ENCODE assay signal across 20 mouse cellular contexts in the genomic region with DNA sequence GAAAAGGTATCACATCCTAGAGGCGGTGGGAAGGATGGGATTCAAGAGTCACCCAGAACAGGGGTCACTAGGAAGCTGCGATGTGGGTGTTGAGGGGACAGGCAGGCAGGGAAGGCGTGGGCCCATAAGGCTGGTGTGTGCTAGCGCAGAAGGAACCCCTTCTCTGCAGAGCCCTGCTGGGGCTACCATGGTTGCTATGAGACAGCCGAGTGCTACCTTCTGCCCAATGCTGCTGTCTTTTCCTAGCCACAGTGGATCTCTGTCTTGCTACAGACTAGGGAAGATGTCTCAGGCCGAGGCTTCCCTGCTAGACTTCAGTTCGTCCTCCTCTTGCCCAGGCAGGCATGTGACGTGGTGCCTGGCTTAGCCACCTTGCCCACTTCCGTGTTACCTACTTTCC. TPM values are rescaled to one million over a fixed set of nuclear protein-coding genes. Genes with fewer than 3 reads are reported as not detected.
DNase-seq lines count a peak whose midpoint lies in the region; ATAC-seq and TF ChIP-seq lines count a peak whose summit lies in the region.
"Had no signal": no experiment of that assay in that cellular context is flagged by ENCODE, and none has a peak within 500 bp of the region (broad histone marks: within the 10 kb centered on the region; RNA-seq: fewer than 3 reads in every experiment).

No protein-coding gene starts in this region.

- H3K4me3 ChIP-seq in midbrain, embryonic 10.5 days = no peak overlapping the region
- no peak overlapping the region for H3K4me3 ChIP-seq in midbrain, embryonic 15.5 days
- no peak overlapping the region for H3K4me3 ChIP-seq in limb, embryonic 10.5 days
- no peak overlapping the region for H3K4me3 ChIP-seq in lung, postnatal 0 days (ENCODE audit: low read depth, low read length)
- H3K4me3 ChIP-seq: liver, embryonic 13.5 days; midbrain, embryonic 12.5 days; neural tube, embryonic 13.5 days had no signal

- DNase-seq in frontal cortex, postnatal 10 days (ENCODE audit: low spot score in 2 of 2) = no peak
- no peak for DNase-seq in midbrain, embryonic 10.5 days (ENCODE audit: low spot score)
- DNase-seq in limb, embryonic 10.5 days (ENCODE audit: low spot score) = no peak
- no peak for DNase-seq in embryo, embryonic 10 days (ENCODE audit: low spot score)
- DNase-seq in lung, postnatal 0 days (ENCODE audit: low spot score) = no peak
- DNase-seq: adrenal gland, postnatal 25 days; cerebellum, adult 18-20 months; cerebellum, postnatal 25 days; gastrocnemius, postnatal 36 days; kidney, adult 8-10 months; layer of hippocampus, postnatal 36 days; liver, embryonic 13.5 days; lung, embryonic 14.5 days; thymus, postnatal 36 days had no signal

- no peak for TF ChIP-seq EP300 in lung, postnatal 0 days (IDR thresholded peaks at IDR 0.05)

- no peaks in the 10 kb centered on the region for H3K9me3 ChIP-seq in midbrain, embryonic 10.5 days (replicated peaks)
- no peaks in the 10 kb centered on the region for H3K9me3 ChIP-seq in midbrain, embryonic 15.5 days
- H3K9me3 ChIP-seq in limb, embryonic 10.5 days (replicated peaks) = no peaks in the 10 kb centered on the region
- no peaks in the 10 kb centered on the region for H3K9me3 ChIP-seq in lung, postnatal 0 days (ENCODE audit: low read length)
- H3K9me3 ChIP-seq: G1E; liver, embryonic 13.5 days; midbrain, embryonic 12.5 days; neural tube, embryonic 13.5 days had no signal

- H3K27ac ChIP-seq in midbrain, embryonic 10.5 days (replicated peaks) = peak overlapping the region; percentile 61
- H3K27ac ChIP-seq in midbrain, embryonic 15.5 days = no peak overlapping the region
- H3K27ac ChIP-seq in limb, embryonic 10.5 days = peak overlapping the region; percentile 93
- no peak overlapping the region for H3K27ac ChIP-seq in lung, postnatal 0 days (ENCODE audit: low read length)
- H3K27ac ChIP-seq: hindbrain, embryonic 14.5 days; liver, embryonic 13.5 days; midbrain, embryonic 12.5 days; neural tube, embryonic 13.5 days had no signal

- peak; percentile 6; the same call in 1 of the 2 replicates for ATAC-seq in frontal cortex, adult (ENCODE audit: low TSS enrichment)
- no peak for ATAC-seq in midbrain, embryonic 15.5 days (replicated peaks)
- ATAC-seq in lung, postnatal 0 days = no peak

- H3K9ac ChIP-seq in midbrain, embryonic 15.5 days = no peak overlapping the region
- no peak overlapping the region for H3K9ac ChIP-seq in lung, postnatal 0 days (replicated peaks; ENCODE audit: low read depth)
- H3K9ac ChIP-seq: hindbrain, embryonic 14.5 days; liver, embryonic 13.5 days; lung, embryonic 14.5 days; midbrain, embryonic 12.5 days; neural tube, embryonic 13.5 days had no signal

- H3K27me3 ChIP-seq in midbrain, embryonic 10.5 days (ENCODE audit: low read depth, poor library complexity, severe bottlenecking) = no peaks in the 10 kb centered on the region
- no peaks in the 10 kb centered on the region for H3K27me3 ChIP-seq in midbrain, embryonic 15.5 days (replicated peaks)
- H3K27me3 ChIP-seq in limb, embryonic 10.5 days (ENCODE audit: low read depth, poor library complexity, severe bottlenecking) = no peaks in the 10 kb centered on the region
- H3K27me3 ChIP-seq in lung, postnatal 0 days (replicated peaks; ENCODE audit: insufficient read depth, low read length) = no peaks in the 10 kb centered on the region
- H3K27me3 ChIP-seq: liver, embryonic 13.5 days; midbrain, embryonic 12.5 days; neural tube, embryonic 13.5 days had no signal

- no peaks in the 10 kb centered on the region for H3K36me3 ChIP-seq in midbrain, embryonic 10.5 days
- no peaks in the 10 kb centered on the region for H3K36me3 ChIP-seq in midbrain, embryonic 15.5 days (replicated peaks)
- H3K36me3 ChIP-seq in limb, embryonic 10.5 days = no peaks in the 10 kb centered on the region
- H3K36me3 ChIP-seq in lung, postnatal 0 days (ENCODE audit: insufficient read depth, low read length) = no peaks in the 10 kb centered on the region
- H3K36me3 ChIP-seq: liver, embryonic 13.5 days; midbrain, embryonic 12.5 days; neural tube, embryonic 13.5 days had no signal

- no peak for TF ChIP-seq CTCF in lung, postnatal 0 days (IDR thresholded peaks at IDR 0.05)

- 90% methylated on average over 9 of the region's 9 CpGs for WGBS in midbrain, embryonic 10.5 days
- 83% methylated on average over 9 of the region's 9 CpGs for WGBS in midbrain, embryonic 15.5 days
- 92% methylated on average over 9 of the region's 9 CpGs for WGBS in limb, embryonic 10.5 days
- WGBS in lung, postnatal 0 days = 88% methylated on average over 9 of the region's 9 CpGs

- no peak overlapping the region for H3K4me2 ChIP-seq in midbrain, embryonic 15.5 days
- H3K4me2 ChIP-seq in lung, postnatal 0 days (replicated peaks; ENCODE audit: low read depth, low read length) = no peak overlapping the region
- H3K4me2 ChIP-seq: hindbrain, embryonic 14.5 days; liver, embryonic 13.5 days; lung, embryonic 14.5 days; midbrain, embryonic 12.5 days; neural tube, embryonic 13.5 days had no signal

- peaks cover 69% of the 10 kb centered on the region for H3K4me1 ChIP-seq in midbrain, embryonic 10.5 days
- H3K4me1 ChIP-seq in midbrain, embryonic 15.5 days = peaks cover 26% of the 10 kb centered on the region
- H3K4me1 ChIP-seq in limb, embryonic 10.5 days = peaks cover 87% of the 10 kb centered on the region
- peaks cover 9% of the 10 kb centered on the region; the same call in 1 of the 2 replicates for H3K4me1 ChIP-seq in lung, postnatal 0 days (ENCODE audit: insufficient read depth, low read depth, low read length)

RNA-seq across cellular contexts. Expression of a gene that starts 25.9 kb away (rescaled TPM):
- polyA plus RNA-seq in midbrain, embryonic 10.5 days (2016; fragmentation: Nextera tagmentation; extraction: Ambion mirVana) = 11.4 and 14.1 TPM in 2 replicates
- 15.7 and 16.1 TPM in 2 replicates for polyA plus RNA-seq in midbrain, embryonic 15.5 days (2015; fragmentation: Nextera tagmentation; extraction: Ambion mirVana)
- polyA plus RNA-seq in limb, embryonic 10.5 days (2016; fragmentation: Nextera tagmentation; extraction: Ambion mirVana) = 43.1 and 44.9 TPM in 2 replicates
- polyA plus RNA-seq in lung, postnatal 0 days (2015; fragmentation: Nextera tagmentation; extraction: Ambion mirVana) = 25.7 and 27.8 TPM in 2 replicates

Comparison
In these comparisons a context has a peak if more than half of its experiments do, and no peak if none do; other contexts are left out.
1. H3K27ac ChIP-seq: peak in midbrain, embryonic 10.5 days (single experiment) and limb, embryonic 10.5 days (single experiment); none in midbrain, embryonic 15.5 days (single experiment) and lung, postnatal 0 days (single experiment).